Mouse (Mus musculus): ENCODE measurements around the gene Trabd2b. TPM values are rescaled to one million over a fixed set of nuclear protein-coding genes. Genes with fewer than 3 reads are reported as not detected.

Trabd2b gene
- polyA plus RNA-seq, 1 experiment from 2014 or later, result 2.0 TPM

DNA sequence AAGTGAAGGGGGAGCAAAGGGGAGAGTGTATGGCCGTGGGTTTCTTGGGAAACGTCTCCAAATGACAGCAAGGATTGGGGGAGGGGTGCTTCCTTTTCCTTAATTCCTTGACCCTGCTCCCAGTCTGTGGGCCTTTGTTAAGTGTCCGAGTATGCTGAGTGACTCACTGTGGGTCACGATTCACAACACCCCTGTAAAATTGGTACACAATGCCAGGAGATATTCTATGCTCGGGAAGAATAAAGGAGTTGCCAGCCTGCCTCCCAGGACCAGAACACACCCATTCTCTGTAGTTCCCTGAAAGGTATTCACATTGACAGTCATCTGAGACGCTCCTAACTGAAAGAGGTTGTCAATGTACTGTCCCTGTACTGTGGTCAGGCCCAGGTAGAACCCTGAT lies 151.2 kb downstream of the Trabd2b start:
- no peak overlapping the region for H3K4me2 ChIP-seq (replicated peaks)
- H3K9ac ChIP-seq, result no peak overlapping the region
- H3K9me3 ChIP-seq, result no peaks in the 10 kb centered on the region
- H3K27me3 ChIP-seq, result peaks cover 98% of the 10 kb centered on the region
- peaks cover 44% of the 10 kb centered on the region for H3K4me1 ChIP-seq
- H3K27ac ChIP-seq, result no peak overlapping the region
- 57% methylated on average over 6 of the region's 6 CpGs for WGBS
- no peak for ATAC-seq (ENCODE audit: low FRiP score, low read depth)
- H3K4me3 ChIP-seq, result no peak overlapping the region
- H3K36me3 ChIP-seq, result no peaks in the 10 kb centered on the region

DNA sequence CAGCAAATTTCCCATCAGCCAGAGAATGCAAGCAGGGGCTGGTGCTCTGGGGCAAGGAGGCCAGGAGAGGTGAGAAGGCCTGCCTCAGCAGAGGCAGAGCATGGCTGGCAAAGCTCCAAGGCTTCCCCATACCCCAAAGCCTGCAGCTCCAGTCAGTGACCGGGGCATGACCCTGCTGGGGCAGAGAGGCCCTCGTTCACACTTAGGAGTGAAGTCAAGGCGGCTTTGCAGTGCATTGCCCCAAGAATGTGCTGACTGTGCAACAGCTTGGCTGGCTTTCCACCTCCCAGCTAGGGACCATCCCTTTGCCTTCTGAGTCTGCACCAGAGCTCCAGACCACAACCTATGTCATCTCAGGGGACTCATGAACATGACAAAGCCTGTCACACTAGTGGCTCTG lies 152.0 kb downstream of the Trabd2b start:
- 26% methylated on average over 3 of the region's 3 CpGs for WGBS

DNA sequence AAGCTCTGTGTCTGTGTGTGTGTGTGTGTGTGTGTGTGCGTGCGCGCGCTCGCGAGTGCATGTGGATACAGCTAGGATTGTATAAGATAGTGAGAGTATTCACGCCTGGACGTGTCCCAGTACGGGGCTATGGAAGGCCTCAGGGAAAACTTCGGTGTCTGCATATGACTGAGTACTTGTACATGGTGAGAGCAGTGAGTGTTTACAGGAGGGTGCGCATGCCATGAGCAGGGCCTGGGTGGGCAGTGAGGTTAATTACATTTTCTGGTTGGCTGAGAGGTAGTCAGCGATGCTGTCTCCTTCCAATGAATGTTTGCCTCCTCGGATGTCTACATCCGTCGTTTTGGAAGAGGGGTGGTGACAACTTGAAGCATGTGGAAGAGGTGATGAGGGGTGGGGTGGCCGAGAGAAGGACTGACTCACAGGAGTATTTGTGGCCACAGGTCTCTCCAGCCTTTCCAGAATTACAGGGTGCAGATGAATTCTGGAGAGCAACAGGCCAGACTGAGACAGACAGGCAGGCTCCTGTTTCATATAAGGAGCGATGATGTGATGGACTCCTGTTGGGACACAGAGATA lies 154.2 kb downstream of the Trabd2b start:
- Histone ChIP-seq H3K27me3 (peaks cover 93% of the 10 kb centered on the region), H3K27ac (no peak overlapping the region), H3K4me1 (peaks cover 69% of the 10 kb centered on the region), H3K4me2 (replicated peaks) (no peak overlapping the region), H3K9ac (no peak overlapping the region), H3K9me3 (no peaks in the 10 kb centered on the region), H3K4me3 (no peak overlapping the region), H3K36me3 (no peaks in the 10 kb centered on the region)
- no peak for ATAC-seq (ENCODE audit: low FRiP score, low read depth)
- 74% methylated on average over 17 of the region's 17 CpGs for WGBS

More for the DNA sequence above, 152.0 kb downstream of the Trabd2b start:
- Histone ChIP-seq H3K9me3 (no peaks in the 10 kb centered on the region), H3K4me1 (peaks cover 52% of the 10 kb centered on the region), H3K36me3 (no peaks in the 10 kb centered on the region), H3K4me3 (no peak overlapping the region), H3K4me2 (replicated peaks) (no peak overlapping the region), H3K9ac (no peak overlapping the region), H3K27ac (no peak overlapping the region), H3K27me3 (peaks cover 99% of the 10 kb centered on the region)
- ATAC-seq (ENCODE audit: low FRiP score, low read depth), result peak; percentile 54

DNA sequence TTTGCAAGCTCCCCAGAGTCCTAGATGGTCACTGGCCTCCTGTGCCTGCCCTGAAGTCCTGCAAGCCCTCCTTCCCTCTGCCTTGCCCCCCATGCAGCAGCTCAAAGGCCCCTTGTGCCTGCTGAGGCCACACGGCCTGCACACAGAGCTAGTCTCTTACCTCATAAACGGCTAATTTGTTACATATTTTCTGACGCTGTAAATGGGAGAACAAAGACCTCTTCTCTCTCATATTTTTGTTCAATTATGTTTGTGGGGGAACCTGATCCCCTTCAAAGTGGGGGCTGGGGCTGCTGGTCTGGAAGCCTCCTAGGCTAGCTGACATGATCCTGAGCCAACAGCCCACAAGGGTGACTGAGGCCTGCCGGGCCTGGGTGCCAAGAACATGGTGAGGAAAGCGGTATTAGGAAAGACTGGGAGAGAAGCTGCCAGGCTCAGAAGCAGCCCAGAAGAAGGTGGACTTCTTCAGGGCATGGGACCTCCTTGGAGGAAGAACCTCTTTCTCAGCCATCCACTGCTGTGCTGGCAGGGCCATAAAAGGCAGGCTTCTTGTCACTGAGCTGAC lies 157.7 kb downstream of the Trabd2b start:
- peak; percentile 71; the same call in 1 of the 2 replicates for ATAC-seq (ENCODE audit: low FRiP score, low read depth)
- WGBS, result 15% methylated on average over 5 of the region's 5 CpGs
- Histone ChIP-seq H3K27me3 (peaks cover 93% of the 10 kb centered on the region), H3K9me3 (no peaks in the 10 kb centered on the region), H3K27ac (peak overlapping the region; percentile 55; the same call in 1 of the 2 replicates), H3K4me1 (peaks cover 62% of the 10 kb centered on the region), H3K4me3 (no peak overlapping the region), H3K9ac (no peak overlapping the region; the same call in 1 of the 2 replicates), H3K4me2 (replicated peaks) (no peak overlapping the region), H3K36me3 (no peaks in the 10 kb centered on the region)

DNA sequence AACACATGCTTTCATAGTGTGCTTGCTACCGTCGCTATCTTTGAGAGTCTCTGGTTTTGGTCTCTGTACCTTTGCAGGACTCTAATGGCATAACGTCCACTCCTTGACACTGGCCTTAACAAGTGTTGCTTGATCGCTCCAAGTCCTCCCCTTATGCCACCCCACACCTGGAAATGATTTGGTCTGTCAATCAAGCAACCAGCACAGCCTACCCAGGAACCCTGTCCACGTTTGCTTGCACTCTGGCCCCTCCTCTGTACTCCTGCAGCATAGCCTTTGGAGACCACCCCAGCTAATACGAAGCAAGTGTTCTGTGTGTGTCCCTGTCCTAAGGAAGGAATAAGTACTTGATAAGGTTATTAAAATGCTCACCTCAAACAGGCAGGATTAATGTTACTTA lies 161.1 kb downstream of the Trabd2b start:
- H3K9ac ChIP-seq, result no peak overlapping the region
- ATAC-seq (ENCODE audit: low FRiP score, low read depth), result no peak
- H3K27me3 ChIP-seq, result peaks cover 90% of the 10 kb centered on the region

DNA sequence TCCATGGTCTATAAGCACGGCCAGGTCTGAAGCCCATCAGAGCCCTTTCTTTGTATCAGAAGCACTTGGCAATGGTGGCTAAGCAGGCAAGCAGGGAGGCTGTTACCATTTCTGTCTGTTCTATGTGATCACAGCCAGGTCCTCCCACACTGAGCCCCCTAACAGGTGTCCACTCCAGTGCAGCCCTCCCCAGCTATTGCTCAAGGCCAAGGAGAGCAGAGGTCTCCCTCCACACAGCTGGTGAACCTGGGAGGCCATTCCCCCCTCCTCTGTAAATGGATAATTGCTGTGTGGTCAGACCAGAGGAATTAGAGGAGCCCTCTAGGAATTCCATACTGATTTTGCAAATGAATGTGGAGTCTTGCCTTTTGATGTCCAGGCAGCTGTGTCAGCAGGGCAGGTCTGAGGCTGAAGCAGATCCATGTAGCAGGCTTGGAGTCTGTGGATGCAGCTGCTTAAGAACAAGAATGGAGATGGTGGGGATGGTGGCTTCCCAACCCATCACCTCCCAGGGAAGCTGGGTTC lies 161.6 kb downstream of the Trabd2b start:
- Histone ChIP-seq H3K27ac (no peak overlapping the region), H3K9me3 (no peaks in the 10 kb centered on the region), H3K4me3 (no peak overlapping the region), H3K27me3 (peaks cover 85% of the 10 kb centered on the region), H3K9ac (no peak overlapping the region), H3K4me2 (replicated peaks) (no peak overlapping the region), H3K4me1 (peaks cover 50% of the 10 kb centered on the region), H3K36me3 (no peaks in the 10 kb centered on the region)
- 60% methylated on average over 1 of the region's 1 CpGs for WGBS
- peak; percentile 26; the same call in 1 of the 2 replicates for ATAC-seq (ENCODE audit: low FRiP score, low read depth)

More for the DNA sequence above, 161.1 kb downstream of the Trabd2b start:
- no peaks in the 10 kb centered on the region for H3K9me3 ChIP-seq
- H3K4me2 ChIP-seq (replicated peaks), result no peak overlapping the region
- WGBS, result 15% methylated on average over 6 of the region's 6 CpGs
- H3K4me1 ChIP-seq, result peaks cover 55% of the 10 kb centered on the region
- H3K36me3 ChIP-seq, result no peaks in the 10 kb centered on the region
- no peak overlapping the region for H3K4me3 ChIP-seq
- no peak overlapping the region for H3K27ac ChIP-seq

DNA sequence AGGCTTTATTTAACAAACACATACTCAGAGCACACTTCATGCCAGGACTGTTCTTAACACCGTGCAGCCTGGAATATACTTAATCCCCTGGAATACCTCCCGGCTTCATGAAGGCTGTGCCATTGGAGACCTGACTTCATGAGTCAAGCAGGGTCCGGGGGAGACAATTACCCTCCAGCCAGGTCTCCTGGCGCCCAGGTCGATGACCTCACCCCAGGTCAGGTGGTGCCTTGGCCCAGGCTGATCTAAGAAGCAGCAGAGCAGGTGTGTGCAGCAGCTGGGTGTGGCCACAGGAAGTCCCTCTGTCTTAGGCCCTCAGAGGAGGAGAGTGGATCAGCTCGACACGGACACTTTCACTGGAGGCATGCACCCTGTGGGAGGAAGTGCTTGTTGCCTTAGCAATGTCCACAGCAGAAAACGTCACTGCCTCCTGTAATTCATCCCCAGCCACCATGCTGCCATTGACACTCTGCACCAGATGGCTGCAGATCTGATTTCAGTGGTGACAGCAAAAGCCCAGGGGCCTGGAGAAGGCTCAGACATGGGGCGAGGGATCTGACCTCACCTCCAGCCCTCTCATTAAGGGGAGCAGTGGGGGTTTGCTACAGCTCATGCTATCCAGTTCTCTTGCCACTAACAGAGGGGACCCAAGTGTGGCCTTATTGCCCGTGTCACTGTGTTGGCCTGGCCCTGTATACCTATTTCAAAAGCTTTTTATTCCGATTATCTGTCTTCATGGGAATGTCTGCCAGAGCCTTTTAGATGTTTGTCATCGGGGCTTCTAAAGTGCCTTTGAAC lies 171.8 kb downstream of the Trabd2b start:
- Histone ChIP-seq H3K9me3 (no peaks in the 10 kb centered on the region), H3K4me1 (peaks cover 20% of the 10 kb centered on the region), H3K27ac (no peak overlapping the region; the same call in 1 of the 2 replicates), H3K36me3 (no peaks in the 10 kb centered on the region), H3K27me3 (peaks cover 45% of the 10 kb centered on the region), H3K4me3 (no peak overlapping the region), H3K4me2 (replicated peaks) (no peak overlapping the region), H3K9ac (no peak overlapping the region)
- 30% methylated on average over 12 of the region's 12 CpGs for WGBS
- peak; percentile 66 for ATAC-seq (ENCODE audit: low FRiP score, low read depth)

DNA sequence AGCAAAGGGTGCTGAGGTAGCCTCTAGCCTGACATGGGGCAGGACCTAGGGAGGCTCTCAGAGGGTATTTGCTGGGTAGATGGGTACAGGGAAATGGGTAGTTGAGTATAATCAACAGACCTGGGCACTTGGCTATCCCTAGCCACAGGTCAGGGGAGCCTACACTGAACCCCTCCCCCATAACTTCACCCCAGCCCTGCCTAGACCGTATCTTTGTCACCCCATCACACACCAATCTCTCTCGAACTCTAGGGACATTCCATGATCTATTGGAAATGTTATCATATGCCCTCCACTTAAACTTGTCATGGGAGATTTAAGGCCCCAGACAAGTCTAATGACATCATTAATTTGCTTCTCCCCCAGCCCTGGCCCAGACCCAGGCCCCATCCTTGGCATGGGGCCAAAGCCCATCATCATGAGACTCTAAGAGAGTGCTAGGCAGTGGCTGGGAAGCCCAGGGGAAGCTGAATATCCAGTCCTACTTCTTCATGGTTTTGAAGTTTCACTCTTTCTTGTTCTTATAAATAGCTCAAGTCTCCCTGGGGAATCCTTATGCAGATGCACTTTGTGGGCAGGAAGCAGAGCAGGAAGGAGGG lies 177.1 kb downstream of the Trabd2b start:
- ATAC-seq (ENCODE audit: low FRiP score, low read depth), result no peak
- H3K27me3 ChIP-seq, result peaks cover 47% of the 10 kb centered on the region
- WGBS, result 77% methylated on average over 2 of the region's 2 CpGs

DNA sequence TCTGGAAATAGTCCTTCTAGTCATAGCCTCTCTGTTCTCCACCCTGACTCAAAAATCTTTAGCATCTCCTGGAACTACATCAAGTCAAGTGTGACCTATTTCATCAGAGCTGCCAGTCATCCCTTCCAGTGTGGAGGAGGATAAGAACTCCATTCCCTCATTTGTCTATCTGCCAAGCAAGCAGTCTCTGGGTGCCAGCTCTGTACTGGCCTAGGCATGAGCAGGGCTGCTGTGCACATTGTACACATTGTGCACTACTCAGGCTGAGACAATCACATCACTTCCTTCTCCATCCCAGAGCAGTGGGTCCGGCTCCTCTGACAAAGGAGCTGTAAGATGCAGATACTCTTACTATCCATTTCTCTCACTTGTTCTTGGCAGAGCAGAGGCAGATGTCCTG lies 178.2 kb downstream of the Trabd2b start:
- Histone ChIP-seq H3K36me3 (no peaks in the 10 kb centered on the region), H3K9ac (no peak overlapping the region), H3K9me3 (no peaks in the 10 kb centered on the region), H3K4me3 (no peak overlapping the region), H3K4me1 (peaks cover 9% of the 10 kb centered on the region; the same call in 1 of the 2 replicates), H3K27me3 (peaks cover 40% of the 10 kb centered on the region), H3K27ac (no peak overlapping the region), H3K4me2 (replicated peaks) (no peak overlapping the region)
- 82% methylated on average over 1 of the region's 1 CpGs for WGBS
- ATAC-seq (ENCODE audit: low FRiP score, low read depth), result no peak

More for the DNA sequence above, 177.1 kb downstream of the Trabd2b start:
- Histone ChIP-seq H3K27ac (no peak overlapping the region), H3K36me3 (no peaks in the 10 kb centered on the region), H3K9me3 (no peaks in the 10 kb centered on the region), H3K9ac (no peak overlapping the region), H3K4me3 (no peak overlapping the region), H3K4me1 (peaks cover 12% of the 10 kb centered on the region), H3K4me2 (replicated peaks) (no peak overlapping the region)

DNA sequence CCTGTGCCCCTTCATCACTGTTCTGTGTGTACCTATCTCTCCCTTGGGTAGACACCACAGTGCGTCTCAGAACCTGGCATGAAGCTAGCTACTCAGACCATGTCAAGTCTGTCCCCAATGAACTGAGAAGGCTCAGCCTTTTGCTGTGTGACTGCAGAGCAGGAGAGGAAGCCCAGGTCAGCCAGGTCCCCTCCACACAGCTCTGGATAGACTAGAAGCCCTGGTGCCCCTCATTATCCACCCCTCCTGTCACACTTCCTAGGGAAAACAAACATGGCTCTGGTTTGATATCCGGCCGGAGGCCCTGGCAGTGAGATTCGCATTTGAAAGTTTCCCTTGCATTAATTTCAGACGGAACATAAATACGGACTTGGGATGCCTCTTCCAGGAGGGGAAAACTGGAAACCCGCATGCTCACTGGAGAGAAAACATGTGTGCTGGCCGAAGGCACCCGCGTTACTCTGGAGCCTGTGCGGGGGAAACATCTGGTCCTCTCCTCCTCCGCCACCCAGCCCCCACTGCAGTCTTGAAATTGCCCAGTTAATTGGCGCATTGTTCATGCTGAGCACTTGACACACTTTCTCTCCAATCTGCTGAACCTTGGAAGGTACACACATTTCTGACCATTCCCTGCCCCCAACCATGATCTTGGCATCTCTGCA lies 187.2 kb downstream of the Trabd2b start:
- H3K27ac ChIP-seq, result peak overlapping the region; percentile 53; the same call in 1 of the 2 replicates
- H3K9me3 ChIP-seq, result no peaks in the 10 kb centered on the region
- peaks cover 31% of the 10 kb centered on the region for H3K4me1 ChIP-seq
- no peak overlapping the region for H3K4me3 ChIP-seq
- no peak overlapping the region for H3K9ac ChIP-seq
- ATAC-seq (ENCODE audit: low FRiP score, low read depth), result no peak
- peak overlapping the region; percentile 27; the same call in 1 of the 2 replicates for H3K4me2 ChIP-seq (replicated peaks)
- peaks cover 74% of the 10 kb centered on the region for H3K27me3 ChIP-seq
- no peaks in the 10 kb centered on the region for H3K36me3 ChIP-seq
- WGBS, result 23% methylated on average over 13 of the region's 13 CpGs

DNA sequence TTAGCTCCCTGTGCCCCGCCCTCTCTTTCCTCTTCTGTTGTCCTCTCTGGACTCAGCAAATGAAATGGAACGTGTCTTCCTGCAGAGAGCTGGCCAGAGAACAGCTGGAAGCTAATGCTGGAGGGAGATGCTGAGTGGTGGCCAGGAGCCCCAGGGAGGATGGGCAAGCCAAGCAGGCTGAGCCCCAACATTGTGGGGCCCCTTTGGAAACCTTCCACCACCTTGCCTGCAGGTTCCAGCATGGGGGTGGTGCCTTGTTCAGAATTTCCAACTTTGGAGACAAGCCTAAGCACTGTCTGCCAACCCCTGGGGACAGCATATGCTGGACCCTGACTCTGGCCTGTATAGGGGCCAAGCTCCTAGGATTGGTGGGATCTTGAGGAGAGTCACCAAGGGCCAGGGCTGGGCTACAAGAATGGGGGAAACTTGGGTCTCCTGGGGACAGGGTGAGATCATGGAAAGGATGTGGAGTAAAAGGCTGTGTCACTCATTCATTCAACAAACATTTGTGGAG lies 188.7 kb downstream of the Trabd2b start:
- ATAC-seq (ENCODE audit: low FRiP score, low read depth), result no peak
- Histone ChIP-seq H3K4me1 (peaks cover 26% of the 10 kb centered on the region), H3K27ac (no peak overlapping the region)

More for the DNA sequence above, 188.7 kb downstream of the Trabd2b start:
- H3K4me2 ChIP-seq (replicated peaks), result no peak overlapping the region
- H3K27me3 ChIP-seq, result peaks cover 83% of the 10 kb centered on the region
- no peak overlapping the region for H3K9ac ChIP-seq
- 51% methylated on average over 2 of the region's 2 CpGs for WGBS
- no peaks in the 10 kb centered on the region for H3K9me3 ChIP-seq
- H3K36me3 ChIP-seq, result no peaks in the 10 kb centered on the region
- H3K4me3 ChIP-seq, result no peak overlapping the region

Measured in limb, embryonic 13.5 days (tissue).